Mouse (Mus musculus) forebrain, postnatal 0 days (tissue): ENCODE data around the gene Sec14l4. TPM values are rescaled to one million over a fixed set of nuclear protein-coding genes. Genes with fewer than 3 reads are reported as not detected.

Source experiments
- ATAC-seq: fragments of 200-750 bp; cut with Nextera tagmentation; 2 replicates; pipeline ENCODE4 v1.8.0; 2017; ENCODE audit warnings: mild to moderate bottlenecking, moderate library complexity
- DNase-seq: peaks from one replicate; pipeline ENCODE4 v3.0.0-alpha.2; 2015
- H3K27ac ChIP-seq: fragments of 300-500 bp; sonication (generic); 2 replicates; pipeline ENCODE4 v1.5.1; 2014; ENCODE audit warnings: low read depth, mild to moderate bottlenecking, antibody characterized with exemption, low read length, moderate library complexity, mixed read lengths
- H3K27me3 ChIP-seq: fragments of 300-500 bp; sonication (generic); 2 replicates; pipeline ENCODE4 v1.6.1; 2014; ENCODE audit warnings: mild to moderate bottlenecking, low read length, mixed read lengths; ENCODE audit not compliant: insufficient read depth
- H3K36me3 ChIP-seq: fragments of 300-500 bp; sonication (generic); 2 replicates; pipeline ENCODE4 v1.6.1; 2014; ENCODE audit warnings: mild to moderate bottlenecking, moderate library complexity; ENCODE audit not compliant: insufficient read depth
- H3K4me1 ChIP-seq: fragments of 300-500 bp; sonication (generic); 2 replicates; pipeline ENCODE4 v1.6.1; 2014; ENCODE audit warnings: antibody characterized with exemption; ENCODE audit not compliant: insufficient read depth
- H3K4me2 ChIP-seq: fragments of 300-500 bp; sonication (generic); 2 replicates; pipeline ENCODE4 v1.6.1; 2014; ENCODE audit warnings: low read depth, mild to moderate bottlenecking, moderate library complexity
- H3K4me3 ChIP-seq: fragments of 300-500 bp; sonication (generic); 2 replicates; pipeline ENCODE4 v1.5.1; 2014; ENCODE audit warnings: low read depth, low read length, mixed read lengths
- H3K9ac ChIP-seq: fragments of 300-500 bp; sonication (generic); 2 replicates; pipeline ENCODE4 v1.6.1; 2014; ENCODE audit warnings: mild to moderate bottlenecking
- H3K9me3 ChIP-seq: fragments of 300-500 bp; sonication (generic); 2 replicates; pipeline ENCODE4 v1.6.1; 2016; ENCODE audit warnings: low read length
- CTCF ChIP-seq: sonication (generic); IDR thresholded peaks from 2 replicates; pipeline ENCODE4 v1.5.1; 2016; ENCODE audit warnings: antibody characterized with exemption, control low read depth, low read depth
- WGBS: fragments of 180-500 bp; shearing (Covaris S2); extraction: QIAGEN DNeasy Blood & Tissue Kit; methylation state at CpG from one replicate; pipeline ENCODE4 v1.1.7; 2014; 5-methylcytosine and 5-hydroxymethylcytosine counted together
- polyA plus RNA-seq: library from polyadenylated mRNA; unstranded; fragments of >200 nt; fragmentation: Nextera tagmentation; extraction: Ambion mirVana; gene quantifications from 2 replicates; pipeline ENCODE4 v1.2.1, GENCODE M21; 2015
- total RNA-seq: library from RNA; depleted of rRNA; stranded (reverse); fragments of >200 nt; gene quantifications from 2 replicates; pipeline ENCODE4 v1.2.3, GENCODE M21; 2014

Sec14l4 gene
- total and polyA plus RNA-seq, 2 experiments from 2014 or later, result not detected

DNA sequence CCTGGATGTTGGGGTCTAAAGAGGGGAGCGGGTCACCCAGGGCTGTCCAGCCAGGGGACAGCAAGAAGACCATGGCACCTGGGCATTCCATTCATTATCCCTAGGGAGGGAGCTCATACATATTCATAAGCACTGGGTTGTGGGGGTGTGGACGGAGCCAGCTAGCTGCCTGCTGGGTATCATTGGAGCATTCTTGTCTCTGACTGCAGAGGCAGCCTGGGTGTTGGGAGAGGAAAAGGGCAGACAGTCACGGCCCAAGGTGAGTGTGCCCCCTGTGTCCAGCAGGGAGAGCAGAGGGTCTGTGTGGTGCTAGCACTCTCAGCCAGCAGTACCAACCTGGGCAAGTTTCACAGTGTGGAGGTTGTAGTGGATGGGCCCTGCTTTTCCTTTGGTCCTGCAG is 41.5 kb upstream of the Sec14l4 start:
- Histone ChIP-seq H3K36me3 (no peaks in the 10 kb centered on the region), H3K27me3 (0 out of 2 replicates have a peak, but pooled peaks cover 2% of the 10 kb centered on the region), H3K4me3 (no peak overlapping the region), H3K4me2 (no peak overlapping the region), H3K9ac (no peak overlapping the region), H3K27ac (no peak overlapping the region), H3K4me1 (no peaks in the 10 kb centered on the region), H3K9me3 (no peaks in the 10 kb centered on the region)
- DNase-seq (no peak), ATAC-seq (no peak)
- no peak for TF ChIP-seq CTCF
- 51% methylated on average over 3 of the region's 3 CpGs for WGBS

DNA sequence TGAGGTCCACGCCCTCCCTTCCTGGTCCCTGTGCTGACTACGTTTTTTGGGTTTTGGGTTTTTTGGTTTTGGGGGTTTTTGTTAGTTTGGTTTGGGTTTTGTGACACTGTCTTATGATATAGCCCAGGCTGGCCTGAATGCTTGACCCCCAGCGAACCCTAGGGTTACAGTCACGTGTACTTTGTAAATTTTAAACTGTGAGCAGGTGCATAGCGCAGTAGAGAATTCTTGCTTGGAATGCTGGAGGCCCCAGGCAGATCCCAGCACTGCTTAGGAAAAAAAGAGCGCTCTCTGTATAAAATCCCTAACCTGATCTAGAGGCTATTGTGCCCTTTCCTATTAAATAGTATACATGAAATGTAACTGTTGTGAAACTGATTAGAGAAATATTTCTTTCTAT is 38.1 kb upstream of the Sec14l4 start:
- 79% methylated on average over 6 of the region's 6 CpGs for WGBS
- H3K36me3 ChIP-seq, result no peaks in the 10 kb centered on the region
- ATAC-seq (no peak), DNase-seq (no peak)
- TF ChIP-seq CTCF, result no peak
- no peak overlapping the region for H3K4me3 ChIP-seq
- no peak overlapping the region for H3K9ac ChIP-seq
- no peaks in the 10 kb centered on the region for H3K4me1 ChIP-seq
- H3K27ac ChIP-seq, result no peak overlapping the region
- no peak overlapping the region for H3K4me2 ChIP-seq
- no peaks in the 10 kb centered on the region for H3K9me3 ChIP-seq
- H3K27me3 ChIP-seq, result peaks cover 16% of the 10 kb centered on the region; the same call in 1 of the 2 replicates

DNA sequence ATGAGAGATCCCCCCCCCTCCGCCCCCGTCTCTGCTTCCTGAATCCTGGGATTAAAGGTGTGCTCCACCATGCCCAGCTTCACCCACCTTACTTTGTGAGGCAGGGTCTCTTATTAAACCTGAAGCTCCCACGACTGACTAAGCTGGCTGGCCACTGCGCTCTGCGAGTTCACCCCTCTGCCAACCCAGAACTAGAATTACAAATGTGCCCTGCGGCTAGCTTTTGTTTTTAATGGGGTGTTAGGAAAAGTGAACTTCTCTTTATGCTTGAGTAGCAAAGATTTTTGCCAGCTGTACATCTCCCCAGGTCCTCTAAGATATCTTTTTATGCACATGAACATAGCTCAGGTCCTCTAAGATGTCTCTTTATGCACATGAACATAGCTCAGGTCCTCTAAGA is 37.3 kb upstream of the Sec14l4 start:
- ATAC-seq (no peak), DNase-seq (no peak)
- H3K27ac ChIP-seq, result no peak overlapping the region
- no peaks in the 10 kb centered on the region for H3K36me3 ChIP-seq
- H3K9me3 ChIP-seq, result no peaks in the 10 kb centered on the region
- no peak overlapping the region for H3K4me3 ChIP-seq
- no peak for TF ChIP-seq CTCF
- peaks cover 22% of the 10 kb centered on the region for H3K27me3 ChIP-seq
- H3K9ac ChIP-seq, result no peak overlapping the region
- H3K4me1 ChIP-seq, result no peaks in the 10 kb centered on the region
- no peak overlapping the region for H3K4me2 ChIP-seq
- WGBS, result 80% methylated on average over 6 of the region's 6 CpGs

DNA sequence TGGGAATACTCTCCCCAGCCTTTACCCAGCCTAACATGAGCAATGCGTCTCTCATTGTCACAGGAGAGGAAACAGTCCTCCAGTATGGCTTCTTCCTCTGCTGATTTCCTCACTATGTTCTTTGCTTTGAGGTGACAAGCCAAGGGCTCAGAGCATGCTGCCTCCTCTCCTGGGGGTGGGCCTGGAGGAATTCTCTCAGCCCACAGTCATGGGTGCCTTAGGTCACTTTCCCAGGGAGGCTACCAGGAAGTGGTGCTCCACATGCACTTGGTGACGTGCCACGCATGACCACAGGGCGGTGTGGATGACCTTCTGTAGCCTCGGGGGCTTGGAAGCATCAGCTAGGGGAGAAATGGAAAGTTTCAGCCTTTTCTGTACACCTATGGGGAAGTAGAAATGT is 35.8 kb upstream of the Sec14l4 start:
- TF ChIP-seq CTCF, result no peak
- ATAC-seq, result no peak
- H3K9ac ChIP-seq, result no peak overlapping the region
- H3K27ac ChIP-seq, result no peak overlapping the region
- WGBS, result 85% methylated on average over 5 of the region's 5 CpGs
- H3K9me3 ChIP-seq, result no peaks in the 10 kb centered on the region
- DNase-seq, result no peak
- no peaks in the 10 kb centered on the region for H3K36me3 ChIP-seq
- peaks cover 37% of the 10 kb centered on the region for H3K27me3 ChIP-seq
- no peaks in the 10 kb centered on the region for H3K4me1 ChIP-seq
- H3K4me2 ChIP-seq, result no peak overlapping the region
- no peak overlapping the region for H3K4me3 ChIP-seq

DNA sequence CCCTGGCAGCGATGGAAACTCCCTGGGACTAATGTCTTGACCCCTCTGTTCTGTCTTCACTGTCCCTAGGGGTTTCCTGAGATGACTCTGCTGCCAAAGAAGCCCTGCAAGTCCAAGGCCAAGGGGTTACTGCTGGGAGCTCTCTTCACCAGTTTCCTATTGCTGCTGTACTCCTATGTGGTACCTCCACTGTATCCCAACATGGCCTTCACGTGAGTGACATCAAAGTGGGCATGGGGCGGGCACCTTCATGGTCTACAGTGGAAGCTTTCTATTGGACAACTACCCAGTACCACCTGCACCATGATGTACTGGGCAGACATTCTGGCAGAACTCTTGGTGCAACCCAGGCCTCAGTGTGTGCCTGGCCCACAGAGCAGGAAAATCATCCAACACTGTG is 34.4 kb upstream of the Sec14l4 start:
- no peak for ATAC-seq
- H3K36me3 ChIP-seq, result no peaks in the 10 kb centered on the region
- H3K27me3 ChIP-seq, result peaks cover 37% of the 10 kb centered on the region
- 87% methylated on average over 3 of the region's 3 CpGs for WGBS
- H3K4me2 ChIP-seq, result no peak overlapping the region
- DNase-seq, result no peak
- no peak overlapping the region for H3K4me3 ChIP-seq
- no peaks in the 10 kb centered on the region for H3K9me3 ChIP-seq
- TF ChIP-seq CTCF, result no peak
- H3K4me1 ChIP-seq, result no peaks in the 10 kb centered on the region
- H3K9ac ChIP-seq, result no peak overlapping the region
- H3K27ac ChIP-seq, result no peak overlapping the region

DNA sequence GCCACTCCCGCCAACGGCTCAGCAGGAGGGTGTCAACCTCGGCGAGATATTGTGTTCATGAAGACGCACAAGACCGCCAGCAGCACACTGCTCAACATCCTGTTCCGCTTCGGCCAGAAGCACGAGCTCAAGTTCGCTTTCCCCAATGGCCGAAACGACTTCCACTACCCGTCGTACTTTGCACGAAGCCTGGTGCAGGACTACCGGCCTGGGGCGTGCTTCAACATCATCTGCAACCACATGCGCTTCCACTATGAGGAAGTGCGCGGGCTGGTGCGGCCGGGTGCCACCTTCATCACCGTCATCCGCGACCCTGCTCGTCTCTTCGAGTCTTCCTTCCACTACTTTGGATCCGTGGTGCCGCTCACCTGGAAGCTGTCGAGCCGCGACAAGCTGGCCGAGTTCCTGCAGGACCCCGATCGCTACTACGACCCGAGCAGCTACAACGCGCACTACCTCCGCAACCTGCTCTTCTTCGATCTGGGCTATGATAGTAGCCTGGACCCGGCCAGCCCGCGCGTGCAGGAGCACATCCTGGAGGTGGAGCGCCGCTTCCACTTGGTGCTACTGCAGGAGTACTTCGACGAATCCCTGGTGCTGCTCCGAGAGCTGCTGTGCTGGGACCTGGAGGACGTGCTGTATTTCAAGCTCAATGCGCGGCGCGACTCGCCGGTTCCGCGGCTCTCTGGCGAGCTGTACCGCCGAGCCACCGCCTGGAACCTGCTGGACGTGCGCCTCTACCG is 33.1 kb upstream of the Sec14l4 start:
- peak overlapping the region; percentile 41 for H3K4me2 ChIP-seq
- peak; percentile 20 for DNase-seq
- ATAC-seq, result no peak
- peaks cover 37% of the 10 kb centered on the region for H3K27me3 ChIP-seq
- no peak overlapping the region for H3K9ac ChIP-seq
- no peak overlapping the region for H3K27ac ChIP-seq
- H3K36me3 ChIP-seq, result no peaks in the 10 kb centered on the region
- H3K4me1 ChIP-seq, result no peaks in the 10 kb centered on the region
- WGBS, result 6% methylated on average over 66 of the region's 66 CpGs
- peak overlapping the region; percentile 13 for H3K4me3 ChIP-seq
- TF ChIP-seq CTCF, result no peak
- no peaks in the 10 kb centered on the region for H3K9me3 ChIP-seq

DNA sequence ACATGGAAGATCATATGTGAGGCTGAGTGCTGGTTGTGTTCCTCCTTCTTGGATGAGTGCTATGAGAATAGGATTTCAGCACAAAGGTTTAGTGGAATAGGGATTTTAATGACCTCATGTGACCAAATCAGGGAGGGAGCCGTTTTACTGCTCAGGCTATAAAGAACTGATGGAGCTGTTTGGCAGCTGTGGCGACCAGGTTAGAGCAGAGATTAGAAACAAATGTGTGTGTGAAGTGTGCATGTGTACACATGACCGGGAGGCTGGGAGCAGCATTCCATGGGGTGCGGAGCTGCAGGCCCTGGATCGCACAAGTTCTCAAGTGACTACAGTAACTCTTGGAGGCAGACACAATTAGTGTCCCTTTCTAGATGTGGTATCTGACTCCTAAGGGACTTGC is 31.7 kb upstream of the Sec14l4 start:
- no peak for DNase-seq
- no peaks in the 10 kb centered on the region for H3K4me1 ChIP-seq
- no peak for ATAC-seq
- no peak overlapping the region for H3K4me3 ChIP-seq
- WGBS, result 83% methylated on average over 5 of the region's 5 CpGs
- H3K27ac ChIP-seq, result no peak overlapping the region
- H3K27me3 ChIP-seq, result peaks cover 37% of the 10 kb centered on the region
- H3K36me3 ChIP-seq, result no peaks in the 10 kb centered on the region
- no peak overlapping the region for H3K9ac ChIP-seq
- H3K4me2 ChIP-seq, result no peak overlapping the region
- H3K9me3 ChIP-seq, result no peaks in the 10 kb centered on the region
- TF ChIP-seq CTCF, result no peak
